ENCODE assay signal across 18 mouse cellular contexts in the genomic region with DNA sequence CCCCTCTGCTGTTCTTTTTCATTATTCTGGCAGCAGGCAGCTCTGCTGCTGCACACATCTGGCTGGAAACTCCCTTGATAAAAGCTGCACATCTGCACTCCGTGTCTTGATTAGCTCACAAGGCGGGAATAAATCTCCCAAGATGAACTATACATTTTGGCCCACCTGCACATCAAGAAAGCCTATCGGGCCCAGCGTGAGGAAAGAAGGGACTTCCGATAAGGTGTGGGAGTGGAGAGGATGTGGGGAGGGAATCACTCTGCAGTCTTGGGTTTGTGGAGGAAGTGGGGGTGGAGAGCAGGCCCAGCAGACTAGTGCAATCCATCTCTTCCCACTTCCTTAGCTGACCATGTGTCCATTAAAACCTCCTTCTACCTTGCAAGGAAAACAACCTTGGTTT.
DNase-seq lines count a peak whose midpoint lies in the region; ATAC-seq and TF ChIP-seq lines count a peak whose summit lies in the region.
"Had no signal": no experiment of that assay in that cellular context is flagged by ENCODE, and none has a peak within 500 bp of the region (broad histone marks: within the 10 kb centered on the region; RNA-seq: fewer than 3 reads in every experiment).

No protein-coding gene starts in this region.

- TF ChIP-seq POLR2A in heart, adult 2 months (IDR thresholded peaks at IDR 0.05; ENCODE audit: insufficient read depth, low read depth, low read length), result no peak
- no peak for TF ChIP-seq POLR2A in thymus, adult 2 months (IDR thresholded peaks at IDR 0.05; ENCODE audit: control insufficient read depth, extremely low read depth, insufficient read depth, low read length, poor library complexity)

- no peak for TF ChIP-seq EP300 in heart, adult 2 months (IDR thresholded peaks at IDR 0.05; ENCODE audit: insufficient read depth, low read depth, low read length)

- H3K79me2 ChIP-seq in heart, adult 2 months (replicated peaks; ENCODE audit: control insufficient read depth, insufficient read depth, low read length), result no peaks in the 10 kb centered on the region

- no peak for ATAC-seq in heart, embryonic 13.5 days (ENCODE audit: extremely low read depth, insufficient number of reproducible peaks, low FRiP score, low TSS enrichment)
- ATAC-seq in granulocyte monocyte progenitor cell, adult 5-6 weeks (replicated peaks; ENCODE audit: poor library complexity, severe bottlenecking), result peak; percentile 28; the same call in 1 of the 2 replicates
- no peak for ATAC-seq in limb, embryonic 12.5 days (ENCODE audit: insufficient number of reproducible peaks, insufficient read depth, low FRiP score, low TSS enrichment, low read depth)
- no peak for ATAC-seq in forebrain, postnatal 0 days
- ATAC-seq: forebrain, embryonic 15.5 days; intestine, embryonic 15.5 days had no signal

- no peak overlapping the region for H3K4me2 ChIP-seq in heart, embryonic 13.5 days
- H3K4me2 ChIP-seq in limb, embryonic 12.5 days, result no peak overlapping the region
- no peak overlapping the region for H3K4me2 ChIP-seq in forebrain, postnatal 0 days (ENCODE audit: low read depth)
- H3K4me2 ChIP-seq: embryonic facial prominence, embryonic 12.5 days; forebrain, embryonic 15.5 days; heart, embryonic 12.5 days; intestine, embryonic 15.5 days; liver, embryonic 11.5 days had no signal

- no peak for DNase-seq in heart, adult 2 months
- DNase-seq in thymus, adult 2 months, result peak; percentile 37
- DNase-seq in thymus, postnatal 4 days, result no peak
- DNase-seq in forebrain, postnatal 0 days, result no peak
- no peak for DNase-seq in left cerebral cortex, adult 9 months (ENCODE audit: low spot score in 2 of 2)
- DNase-seq: cerebellum, adult 9-10 months; gastrocnemius, postnatal 36 days; lung, adult 18-20 months; lung, postnatal 14 days had no signal

- peaks cover 74% of the 10 kb centered on the region for H3K36me3 ChIP-seq in heart, embryonic 13.5 days
- no peaks in the 10 kb centered on the region for H3K36me3 ChIP-seq in heart, adult 2 months (ENCODE audit: control insufficient read depth, insufficient read depth, low read length)
- H3K36me3 ChIP-seq in thymus, adult 2 months (ENCODE audit: control insufficient read depth, insufficient read depth, low read length), result peaks cover 30% of the 10 kb centered on the region
- peaks cover 64% of the 10 kb centered on the region for H3K36me3 ChIP-seq in limb, embryonic 12.5 days
- 0 out of 2 replicates have a peak, but pooled peaks cover 12% of the 10 kb centered on the region for H3K36me3 ChIP-seq in forebrain, postnatal 0 days (ENCODE audit: insufficient read depth)

- no peak overlapping the region for H3K4me3 ChIP-seq in heart, embryonic 13.5 days
- H3K4me3 ChIP-seq in heart, adult 2 months, result no peak overlapping the region
- no peak overlapping the region for H3K4me3 ChIP-seq in thymus, adult 2 months (ENCODE audit: control insufficient read depth, insufficient read depth, low read length)
- H3K4me3 ChIP-seq in limb, embryonic 12.5 days (replicated peaks), result no peak overlapping the region
- H3K4me3 ChIP-seq in forebrain, postnatal 0 days (ENCODE audit: low read depth, low read length), result no peak overlapping the region
- H3K4me3 ChIP-seq: embryonic facial prominence, embryonic 12.5 days; forebrain, embryonic 15.5 days; heart, embryonic 12.5 days; intestine, embryonic 15.5 days had no signal

- intact Hi-C loops in heart, adult 2 months (cut with DNase I), result no loop called here

- no peaks in the 10 kb centered on the region for H3K9me3 ChIP-seq in heart, embryonic 13.5 days
- H3K9me3 ChIP-seq in limb, embryonic 12.5 days, result no peaks in the 10 kb centered on the region
- no peaks in the 10 kb centered on the region for H3K9me3 ChIP-seq in forebrain, postnatal 0 days (ENCODE audit: low read length)
- H3K9me3 ChIP-seq: embryonic facial prominence, embryonic 12.5 days; forebrain, embryonic 15.5 days; heart, embryonic 12.5 days; intestine, embryonic 15.5 days; megakaryocyte, embryonic 14.5 days had no signal

- 44% methylated on average over 5 of the region's 5 CpGs for WGBS in heart, embryonic 13.5 days
- WGBS in heart, adult 2 months, result 37% methylated on average over 5 of the region's 5 CpGs
- WGBS in thymus, adult 2 months, result 18% methylated on average over 5 of the region's 5 CpGs
- 27% methylated on average over 5 of the region's 5 CpGs for WGBS in limb, embryonic 12.5 days
- WGBS in forebrain, postnatal 0 days, result 73% methylated on average over 5 of the region's 5 CpGs

- no peak for TF ChIP-seq CTCF in heart, adult 2 months (IDR thresholded peaks at IDR 0.05)
- no peak for TF ChIP-seq CTCF in thymus, adult 2 months (IDR thresholded peaks at IDR 0.05; ENCODE audit: borderline replicate concordance, control insufficient read depth, extremely low read depth, insufficient read depth, low read length, poor library complexity)
- TF ChIP-seq CTCF in forebrain, postnatal 0 days (IDR thresholded peaks at IDR 0.05; ENCODE audit: low read depth), result no peak

- H3K27ac ChIP-seq in heart, embryonic 13.5 days (replicated peaks), result 0 out of 2 replicates have a peak overlapping the region, but pooled peaks have one; percentile 15
- no peak overlapping the region for H3K27ac ChIP-seq in heart, adult 2 months
- H3K27ac ChIP-seq in thymus, adult 2 months (ENCODE audit: control insufficient read depth, insufficient read depth, low read length), result no peak overlapping the region
- 0 out of 2 replicates have a peak overlapping the region, but pooled peaks have one; percentile 66 for H3K27ac ChIP-seq in limb, embryonic 12.5 days
- H3K27ac ChIP-seq in forebrain, postnatal 0 days (ENCODE audit: low read depth, low read length), result no peak overlapping the region
- H3K27ac ChIP-seq: embryonic facial prominence, embryonic 12.5 days; forebrain, embryonic 15.5 days; intestine, embryonic 15.5 days had no signal

- H3K27me3 ChIP-seq in heart, embryonic 13.5 days (replicated peaks), result no peaks in the 10 kb centered on the region
- H3K27me3 ChIP-seq in heart, adult 2 months (ENCODE audit: control insufficient read depth, insufficient read depth, low read length), result no peaks in the 10 kb centered on the region
- no peaks in the 10 kb centered on the region for H3K27me3 ChIP-seq in thymus, adult 2 months (ENCODE audit: control insufficient read depth, insufficient read depth, low read length)
- peaks cover 42% of the 10 kb centered on the region for H3K27me3 ChIP-seq in limb, embryonic 12.5 days
- no peaks in the 10 kb centered on the region for H3K27me3 ChIP-seq in forebrain, postnatal 0 days (ENCODE audit: insufficient read depth, low read length)
- H3K27me3 ChIP-seq: forebrain, embryonic 15.5 days; heart, embryonic 12.5 days; intestine, embryonic 15.5 days had no signal

- no peak overlapping the region for H3K9ac ChIP-seq in heart, embryonic 13.5 days
- H3K9ac ChIP-seq in heart, adult 2 months (ENCODE audit: low read depth, low read length), result no peak overlapping the region
- no peak overlapping the region for H3K9ac ChIP-seq in limb, embryonic 12.5 days (replicated peaks)
- no peak overlapping the region for H3K9ac ChIP-seq in forebrain, postnatal 0 days
- H3K9ac ChIP-seq: embryonic facial prominence, embryonic 12.5 days; forebrain, embryonic 15.5 days; heart, embryonic 12.5 days; intestine, embryonic 15.5 days had no signal

- H3K4me1 ChIP-seq in heart, embryonic 13.5 days, result peaks cover 26% of the 10 kb centered on the region
- peaks cover 3% of the 10 kb centered on the region for H3K4me1 ChIP-seq in heart, adult 2 months (ENCODE audit: control insufficient read depth, insufficient read depth, low read length)
- peaks cover 19% of the 10 kb centered on the region for H3K4me1 ChIP-seq in thymus, adult 2 months (replicated peaks; ENCODE audit: control insufficient read depth, insufficient read depth, low read length)
- peaks cover 58% of the 10 kb centered on the region for H3K4me1 ChIP-seq in limb, embryonic 12.5 days (replicated peaks)
- no peaks in the 10 kb centered on the region for H3K4me1 ChIP-seq in forebrain, postnatal 0 days (ENCODE audit: insufficient read depth)

Comparison
In these comparisons a context has a peak if more than half of its experiments do, and no peak if none do; other contexts are left out.
1. H3K27ac ChIP-seq: peak in heart, embryonic 13.5 days (single experiment) and limb, embryonic 12.5 days (single experiment); none in heart, adult 2 months (single experiment), thymus, adult 2 months (single experiment) and forebrain, postnatal 0 days (single experiment).